ENCODE assay signal across 8 mouse cellular contexts in genomic region chr11:69258287-69258686, GRCm38 (mm10). TPM values are rescaled to one million over a fixed set of nuclear protein-coding genes. Genes with fewer than 3 reads are reported as not detected.
A peak's percentile ranks its signal among the peaks of the same experiment; 100 is the strongest.
DNase-seq lines count a peak whose midpoint lies in the region; ATAC-seq lines count a peak whose summit lies in the region.
"Had no signal": no experiment of that assay in that cellular context is flagged by ENCODE, and none has a peak within 500 bp of the region (broad histone marks: within the 10 kb centered on the region; RNA-seq: fewer than 3 reads in every experiment).

No protein-coding gene starts in this region.

- H3K9me3 ChIP-seq in midbrain, embryonic 10.5 days (replicated peaks), result no peaks in the 10 kb centered on the region
- H3K9me3 ChIP-seq in midbrain, embryonic 13.5 days, result no peaks in the 10 kb centered on the region
- no peaks in the 10 kb centered on the region for H3K9me3 ChIP-seq in lung, embryonic 15.5 days
- H3K9me3 ChIP-seq: hindbrain, embryonic 15.5 days had no signal

- no peak overlapping the region for H3K4me3 ChIP-seq in midbrain, embryonic 10.5 days
- no peak overlapping the region for H3K4me3 ChIP-seq in midbrain, embryonic 13.5 days (replicated peaks)
- H3K4me3 ChIP-seq in lung, embryonic 15.5 days, result peak overlapping the region; percentile 19; the same call in 1 of the 2 replicates
- H3K4me3 ChIP-seq: hindbrain, embryonic 15.5 days had no signal

- no peak overlapping the region for H3K4me2 ChIP-seq in midbrain, embryonic 13.5 days (replicated peaks)
- peak overlapping the region; percentile 29; the same call in 1 of the 2 replicates for H3K4me2 ChIP-seq in lung, embryonic 15.5 days
- H3K4me2 ChIP-seq: hindbrain, embryonic 15.5 days had no signal

- H3K9ac ChIP-seq in midbrain, embryonic 13.5 days (replicated peaks), result no peak overlapping the region
- H3K9ac ChIP-seq in lung, embryonic 15.5 days, result no peak overlapping the region

- H3K4me1 ChIP-seq in midbrain, embryonic 10.5 days, result peaks cover 9% of the 10 kb centered on the region
- H3K4me1 ChIP-seq in midbrain, embryonic 13.5 days (replicated peaks), result peaks cover 2% of the 10 kb centered on the region; the same call in 1 of the 2 replicates
- H3K4me1 ChIP-seq in lung, embryonic 15.5 days, result peaks cover 3% of the 10 kb centered on the region; the same call in 1 of the 2 replicates

- H3K27me3 ChIP-seq in midbrain, embryonic 10.5 days (ENCODE audit: low read depth, poor library complexity, severe bottlenecking), result no peaks in the 10 kb centered on the region
- 0 out of 2 replicates have a peak, but pooled peaks cover 3% of the 10 kb centered on the region for H3K27me3 ChIP-seq in midbrain, embryonic 13.5 days
- no peaks in the 10 kb centered on the region for H3K27me3 ChIP-seq in lung, embryonic 15.5 days
- H3K27me3 ChIP-seq: hindbrain, embryonic 15.5 days had no signal

- no peak overlapping the region for H3K27ac ChIP-seq in midbrain, embryonic 10.5 days (replicated peaks)
- no peak overlapping the region for H3K27ac ChIP-seq in midbrain, embryonic 13.5 days
- H3K27ac ChIP-seq in lung, embryonic 15.5 days, result no peak overlapping the region
- H3K27ac ChIP-seq: hindbrain, embryonic 15.5 days had no signal

- WGBS in midbrain, embryonic 10.5 days, result 55% methylated on average over 5 of the region's 5 CpGs
- 55% methylated on average over 5 of the region's 5 CpGs for WGBS in midbrain, embryonic 13.5 days
- WGBS in lung, embryonic 15.5 days, result 54% methylated on average over 5 of the region's 5 CpGs

- DNase-seq in midbrain, embryonic 10.5 days (ENCODE audit: low spot score), result peak; percentile 47
- DNase-seq in T-cell, adult 2 months (ENCODE audit: low spot score), result peak; percentile 65
- DNase-seq in embryo, embryonic 10.5 days (ENCODE audit: low spot score), result peak; percentile 70
- DNase-seq in induced T-regulatory cell, adult 2 months (ENCODE audit: low read depth), result peak; percentile 91
- DNase-seq in spleen, postnatal 10 days (ENCODE audit: low spot score in 2 of 2), result peak; percentile 29 to 72

- ATAC-seq in midbrain, embryonic 13.5 days, result no peak
- no peak for ATAC-seq in lung, embryonic 15.5 days (ENCODE audit: borderline replicate concordance, extremely low read depth, low FRiP score, low TSS enrichment)

- no peaks in the 10 kb centered on the region for H3K36me3 ChIP-seq in midbrain, embryonic 10.5 days
- H3K36me3 ChIP-seq in midbrain, embryonic 13.5 days, result no peaks in the 10 kb centered on the region
- H3K36me3 ChIP-seq in lung, embryonic 15.5 days, result no peaks in the 10 kb centered on the region
- H3K36me3 ChIP-seq: hindbrain, embryonic 15.5 days had no signal

RNA-seq across cellular contexts. Expression of gene Gucy2e, which starts 21.5 kb away (rescaled TPM):
- polyA plus RNA-seq in midbrain, embryonic 10.5 days (2016; fragmentation: Nextera tagmentation; extraction: Ambion mirVana), result 0.06 and 0.20 TPM in 2 replicates
- 0.32 and 0.42 TPM in 2 replicates for polyA plus RNA-seq in midbrain, embryonic 13.5 days (2015; fragmentation: Nextera tagmentation; extraction: Ambion mirVana)
- 0.07 and 0.08 TPM in 2 replicates for polyA plus RNA-seq in lung, embryonic 15.5 days (2015; fragmentation: Nextera tagmentation; extraction: Ambion mirVana)
